Mouse (Mus musculus) kidney, embryonic 15.5 days (tissue): Measurements from ENCODE around the gene Itgb6. TPM values are rescaled to one million over a fixed set of nuclear protein-coding genes. Genes with fewer than 3 reads are reported as not detected.

Experiments used
- ATAC-seq: fragments of 200-750 bp; cut with Nextera tagmentation; replicated peaks from 2 replicates; pipeline ENCODE4 v1.8.0; 2017; ENCODE audit warnings: moderate TSS enrichment; ENCODE audit not compliant: low FRiP score
- H3K27ac ChIP-seq: fragments of 300-500 bp; sonication (generic); 2 replicates; pipeline ENCODE4 v1.5.1; 2015; ENCODE audit warnings: mild to moderate bottlenecking, inconsistent platforms
- H3K27me3 ChIP-seq: fragments of 300-500 bp; sonication (generic); 2 replicates; pipeline ENCODE4 v1.6.1; 2015; ENCODE audit warnings: inconsistent platforms
- H3K36me3 ChIP-seq: fragments of 300-500 bp; sonication (generic); 2 replicates; pipeline ENCODE4 v1.6.1; 2015; ENCODE audit warnings: inconsistent platforms
- H3K4me1 ChIP-seq: fragments of 300-500 bp; sonication (generic); 2 replicates; pipeline ENCODE4 v1.6.1; 2015; ENCODE audit warnings: inconsistent platforms
- H3K4me2 ChIP-seq: fragments of 300-500 bp; sonication (generic); 2 replicates; pipeline ENCODE4 v1.6.1; 2015; ENCODE audit warnings: moderate library complexity, mild to moderate bottlenecking, inconsistent platforms
- H3K4me3 ChIP-seq: fragments of 300-500 bp; sonication (generic); replicated peaks from 2 replicates; pipeline ENCODE4 v1.5.1; 2015; ENCODE audit warnings: mild to moderate bottlenecking, inconsistent platforms
- H3K9ac ChIP-seq: fragments of 300-500 bp; sonication (generic); 2 replicates; pipeline ENCODE4 v1.6.1; 2015; ENCODE audit warnings: mild to moderate bottlenecking, inconsistent platforms
- H3K9me3 ChIP-seq: fragments of 300-500 bp; sonication (generic); replicated peaks from 2 replicates; pipeline ENCODE4 v1.6.1; 2016; ENCODE audit warnings: inconsistent platforms
- WGBS: fragments of 180-500 bp; shearing (Covaris S2); methylation state at CpG from one replicate; pipeline ENCODE4 v1.1.7; 2015; ENCODE audit warnings: mixed read lengths; 5-methylcytosine and 5-hydroxymethylcytosine counted together
- polyA plus RNA-seq: library from polyadenylated mRNA; unstranded; fragments of >200 nt; fragmentation: Nextera tagmentation; extraction: Ambion mirVana; gene quantifications from 2 replicates; pipeline ENCODE4 v1.2.1, GENCODE M21; 2015

The Itgb6 gene
- 16.2 and 16.9 TPM in 2 replicates for polyA plus RNA-seq

DNA sequence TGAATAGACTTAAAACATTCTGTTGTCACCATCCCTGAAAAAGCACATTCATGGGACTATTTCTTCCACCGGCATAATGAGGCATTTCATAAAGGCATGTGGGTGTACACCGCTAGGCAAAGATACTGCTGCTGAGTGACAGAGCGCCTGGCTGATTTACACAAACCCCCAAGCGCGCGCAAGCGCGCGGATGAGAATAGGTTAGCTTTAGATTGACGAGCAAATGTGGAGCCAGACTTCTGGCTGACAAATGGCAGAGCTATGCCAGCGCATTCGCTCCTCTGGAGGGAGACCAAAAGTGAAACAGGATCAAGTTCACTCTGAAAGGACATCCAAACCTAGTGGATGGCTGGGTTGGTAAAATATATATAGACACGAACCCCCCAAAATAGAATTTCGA is at the start of gene Itgb6:
Gene Itgb6, minus strand, starts transcription at position 130 of the 400 bp plus-strand sequence.
- no peak within 1 kb of the TSS for H3K4me3 ChIP-seq
- 0 out of 2 replicates have a peak, but pooled peaks have one; percentile 18 for ATAC-seq
- H3K4me1 ChIP-seq: peaks cover 20% of the 10 kb centered on the region
- 71% methylated on average over 14 of the region's 14 CpGs for WGBS
- no peak within 1 kb of the TSS for H3K27ac ChIP-seq
- no peaks in the 10 kb centered on the region for H3K36me3 ChIP-seq
- no peak within 1 kb of the TSS for H3K4me2 ChIP-seq
- H3K9ac ChIP-seq: no peak within 1 kb of the TSS
- no peaks in the 10 kb centered on the region for H3K9me3 ChIP-seq
- no peaks in the 10 kb centered on the region for H3K27me3 ChIP-seq

DNA sequence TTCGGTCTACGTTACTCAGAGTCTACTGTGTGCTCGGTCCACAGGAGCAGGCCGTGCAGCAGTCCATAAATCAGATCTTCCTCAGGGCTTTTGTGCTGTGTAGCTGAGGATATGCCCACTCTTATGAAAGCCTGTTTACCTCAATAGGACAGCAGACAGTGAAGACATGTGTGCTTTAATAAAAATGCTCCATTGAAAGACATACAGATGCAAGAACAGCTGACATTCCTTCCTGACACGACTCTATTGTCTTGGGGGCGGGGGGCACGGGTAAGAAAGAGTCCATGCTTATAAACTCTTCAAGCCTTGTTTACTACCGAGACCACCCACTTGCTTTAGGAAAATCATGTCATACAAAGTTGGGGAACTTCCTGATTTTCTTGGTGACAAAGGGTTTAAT is 44.0 kb upstream of the Itgb6 start:
- no peak overlapping the region for H3K27ac ChIP-seq
- ATAC-seq: no peak
- no peaks in the 10 kb centered on the region for H3K4me1 ChIP-seq
- 72% methylated on average over 8 of the region's 8 CpGs for WGBS
- H3K9ac ChIP-seq: no peak overlapping the region
- no peaks in the 10 kb centered on the region for H3K27me3 ChIP-seq
- H3K36me3 ChIP-seq: peaks cover 76% of the 10 kb centered on the region
- no peak overlapping the region for H3K4me3 ChIP-seq
- no peaks in the 10 kb centered on the region for H3K9me3 ChIP-seq
- no peak overlapping the region for H3K4me2 ChIP-seq

DNA sequence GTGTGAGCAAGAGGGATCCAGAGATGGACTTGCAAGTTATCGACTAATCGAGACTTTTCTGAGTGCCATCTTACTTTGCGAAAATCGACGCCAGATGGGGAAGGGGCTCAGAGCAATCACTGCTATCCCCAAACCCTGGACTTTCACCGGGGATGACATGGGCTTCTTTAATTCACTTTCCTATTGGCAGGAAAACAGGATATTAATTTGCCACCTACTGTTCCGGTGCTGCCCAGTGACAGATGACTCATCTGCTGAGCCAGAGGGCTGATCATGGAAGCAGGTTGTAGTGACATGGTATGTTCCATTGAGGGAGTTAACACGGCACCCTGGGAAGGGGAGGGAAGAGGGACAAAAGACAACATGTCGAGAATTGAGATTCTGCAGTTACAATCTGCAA is 33.8 kb upstream of the Itgb6 start:
- no peak overlapping the region for H3K4me3 ChIP-seq
- no peak for ATAC-seq
- WGBS: 85% methylated on average over 9 of the region's 9 CpGs
- H3K9ac ChIP-seq: no peak overlapping the region
- H3K4me1 ChIP-seq: no peaks in the 10 kb centered on the region
- no peak overlapping the region for H3K4me2 ChIP-seq
- H3K9me3 ChIP-seq: no peaks in the 10 kb centered on the region
- no peaks in the 10 kb centered on the region for H3K27me3 ChIP-seq
- H3K36me3 ChIP-seq: peaks cover 74% of the 10 kb centered on the region
- no peak overlapping the region for H3K27ac ChIP-seq

DNA sequence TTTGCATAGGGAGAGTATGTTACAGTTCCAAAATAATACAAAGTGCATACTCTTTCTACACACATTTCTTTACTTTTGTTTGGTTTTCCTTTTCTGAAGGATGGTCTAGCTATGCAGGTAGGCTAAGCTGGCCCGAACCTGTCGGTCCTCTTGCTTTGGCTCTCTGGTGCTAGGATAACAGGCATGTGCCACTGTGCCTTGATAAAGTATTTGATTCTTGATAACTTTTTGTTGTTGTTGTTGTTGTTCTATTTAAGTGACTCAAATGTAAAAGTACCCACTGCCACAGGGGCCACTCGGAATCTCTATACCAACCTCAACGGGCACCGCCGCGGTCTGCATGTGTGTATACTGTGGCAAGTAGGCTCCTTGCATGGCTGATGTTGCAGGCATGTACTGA is 32.7 kb upstream of the Itgb6 start:
- WGBS: 98% methylated on average over 7 of the region's 7 CpGs
- no peak for ATAC-seq
- no peak overlapping the region for H3K27ac ChIP-seq
- H3K4me2 ChIP-seq: no peak overlapping the region
- no peaks in the 10 kb centered on the region for H3K9me3 ChIP-seq
- H3K27me3 ChIP-seq: no peaks in the 10 kb centered on the region
- peaks cover 65% of the 10 kb centered on the region for H3K36me3 ChIP-seq
- H3K4me3 ChIP-seq: no peak overlapping the region
- H3K4me1 ChIP-seq: no peaks in the 10 kb centered on the region
- no peak overlapping the region for H3K9ac ChIP-seq

DNA sequence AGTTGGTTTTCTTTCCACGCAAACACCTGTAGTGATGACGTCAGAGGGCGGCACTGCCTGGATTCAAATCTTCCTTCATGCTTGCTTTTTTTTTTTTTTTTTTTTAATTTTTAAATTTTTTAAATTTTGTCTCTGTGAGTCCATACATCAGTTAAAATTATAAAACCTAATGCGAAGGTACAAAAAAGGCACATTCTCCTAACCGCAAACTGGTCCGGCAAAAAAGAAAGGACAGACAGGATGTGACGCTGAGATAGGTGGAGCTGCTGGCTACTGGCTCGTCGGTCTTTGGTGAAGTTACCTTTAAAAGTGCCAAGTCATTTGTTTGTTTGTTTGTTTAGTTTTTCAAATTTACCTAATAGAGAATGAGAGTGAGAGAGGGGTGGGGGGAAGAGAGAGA is 28.8 kb upstream of the Itgb6 start:
- H3K9me3 ChIP-seq: no peaks in the 10 kb centered on the region
- no peak overlapping the region for H3K9ac ChIP-seq
- H3K27me3 ChIP-seq: no peaks in the 10 kb centered on the region
- peaks cover 6% of the 10 kb centered on the region; the same call in 1 of the 2 replicates for H3K4me1 ChIP-seq
- H3K4me2 ChIP-seq: no peak overlapping the region
- H3K36me3 ChIP-seq: peaks cover 52% of the 10 kb centered on the region
- no peak overlapping the region for H3K4me3 ChIP-seq
- 95% methylated on average over 9 of the region's 9 CpGs for WGBS
- ATAC-seq: no peak
- no peak overlapping the region for H3K27ac ChIP-seq

DNA sequence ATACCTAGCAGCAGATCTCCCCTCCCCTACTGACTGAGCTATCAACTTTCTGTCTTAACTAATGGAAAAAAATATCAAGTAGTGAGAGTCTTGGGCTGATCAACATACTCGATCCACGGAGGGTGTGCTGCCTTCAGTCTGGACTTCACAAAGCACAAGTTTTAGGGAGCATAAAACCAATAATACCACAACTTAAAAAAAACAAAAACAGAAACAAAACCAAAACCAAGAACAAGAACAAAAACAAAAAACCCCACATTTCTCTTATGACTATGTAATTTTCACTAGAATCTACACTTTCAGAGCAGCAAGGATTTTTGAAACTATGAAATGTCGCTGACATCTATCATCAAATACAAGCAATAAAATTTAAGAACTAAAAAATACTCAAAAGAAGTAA is 28.1 kb upstream of the Itgb6 start:
- Histone ChIP-seq H3K27ac (no peak overlapping the region), H3K4me1 (peaks cover 6% of the 10 kb centered on the region; the same call in 1 of the 2 replicates), H3K4me3 (no peak overlapping the region), H3K36me3 (peaks cover 45% of the 10 kb centered on the region), H3K9ac (no peak overlapping the region), H3K27me3 (no peaks in the 10 kb centered on the region), H3K4me2 (no peak overlapping the region), H3K9me3 (no peaks in the 10 kb centered on the region)
- WGBS: 91% methylated on average over 3 of the region's 3 CpGs
- ATAC-seq: no peak

DNA sequence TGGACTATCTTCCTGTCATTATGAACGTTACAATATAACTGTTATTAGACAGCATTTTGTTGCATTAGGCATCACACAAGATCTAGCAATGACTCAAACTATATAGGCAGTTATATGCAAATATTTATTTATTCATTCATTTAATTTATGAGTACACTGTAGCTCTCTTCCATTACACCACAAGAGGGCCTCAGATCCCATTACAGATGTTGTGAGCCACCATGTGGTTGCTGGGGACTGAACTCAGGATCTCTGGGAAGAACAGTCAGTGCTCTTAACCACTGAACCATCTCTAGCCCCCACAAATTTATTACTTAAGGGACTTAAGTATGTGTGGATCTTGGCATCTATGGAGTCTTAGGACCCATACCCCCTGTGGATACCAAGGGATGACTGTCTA is 26.1 kb upstream of the Itgb6 start:
- H3K36me3 ChIP-seq: peaks cover 26% of the 10 kb centered on the region; the same call in 1 of the 2 replicates
- H3K27me3 ChIP-seq: no peaks in the 10 kb centered on the region
- H3K9ac ChIP-seq: no peak overlapping the region
- 96% methylated on average over 1 of the region's 1 CpGs for WGBS
- no peak overlapping the region for H3K4me2 ChIP-seq
- no peak for ATAC-seq
- no peaks in the 10 kb centered on the region for H3K9me3 ChIP-seq
- H3K4me3 ChIP-seq: no peak overlapping the region
- peaks cover 6% of the 10 kb centered on the region; the same call in 1 of the 2 replicates for H3K4me1 ChIP-seq
- H3K27ac ChIP-seq: no peak overlapping the region

DNA sequence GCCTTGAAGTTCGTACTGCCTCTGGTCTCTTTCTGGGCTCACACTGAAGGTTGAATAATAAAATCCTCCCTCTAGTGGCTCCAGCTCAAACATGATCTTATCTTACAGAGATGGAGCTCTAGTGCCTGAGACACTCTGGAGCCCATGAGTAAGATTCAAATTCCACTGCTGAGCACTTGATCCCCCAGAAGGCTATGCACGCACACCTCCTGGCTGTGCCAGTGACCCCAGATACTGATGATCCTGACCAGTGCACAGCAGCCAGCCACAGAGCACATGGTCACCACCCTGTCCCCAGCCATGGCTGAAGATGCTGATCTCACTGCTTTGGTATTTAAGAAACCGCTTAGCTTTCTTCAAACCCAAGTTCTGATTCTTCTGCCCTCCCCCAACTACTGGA is 25.1 kb upstream of the Itgb6 start:
- peaks cover 6% of the 10 kb centered on the region; the same call in 1 of the 2 replicates for H3K4me1 ChIP-seq
- no peak overlapping the region for H3K9ac ChIP-seq

DNA sequence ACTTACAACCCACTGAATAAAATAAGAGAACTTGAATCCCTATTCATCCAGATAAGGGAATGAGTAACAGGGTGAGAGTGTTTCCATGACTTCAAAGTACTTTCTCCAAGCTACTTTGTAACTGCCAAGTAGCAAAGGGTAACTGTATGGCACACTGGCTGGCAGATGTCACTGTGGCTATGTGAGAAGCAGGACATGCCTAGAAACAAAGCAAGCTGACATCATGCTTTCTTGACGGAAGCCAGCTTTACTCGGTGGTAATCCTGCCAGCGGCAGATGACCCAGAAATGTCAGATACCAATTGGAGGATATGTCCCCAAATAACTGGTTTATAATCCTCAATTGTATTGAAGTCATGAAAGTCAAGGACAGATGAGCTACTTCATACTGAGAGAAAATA is 22.2 kb upstream of the Itgb6 start:
- Histone ChIP-seq H3K36me3 (peaks cover 10% of the 10 kb centered on the region; the same call in 1 of the 2 replicates), H3K27me3 (no peaks in the 10 kb centered on the region), H3K27ac (no peak overlapping the region), H3K9ac (no peak overlapping the region), H3K9me3 (no peaks in the 10 kb centered on the region), H3K4me2 (no peak overlapping the region), H3K4me3 (no peak overlapping the region), H3K4me1 (peaks cover 6% of the 10 kb centered on the region; the same call in 1 of the 2 replicates)
- ATAC-seq: no peak
- 80% methylated on average over 3 of the region's 3 CpGs for WGBS

More for the DNA sequence above, 25.1 kb upstream of the Itgb6 start:
- Histone ChIP-seq H3K9me3 (no peaks in the 10 kb centered on the region), H3K4me2 (no peak overlapping the region), H3K36me3 (peaks cover 17% of the 10 kb centered on the region; the same call in 1 of the 2 replicates), H3K4me3 (no peak overlapping the region), H3K27me3 (no peaks in the 10 kb centered on the region), H3K27ac (no peak overlapping the region)
- 58% methylated on average over 3 of the region's 3 CpGs for WGBS
- peak; percentile 79 for ATAC-seq

DNA sequence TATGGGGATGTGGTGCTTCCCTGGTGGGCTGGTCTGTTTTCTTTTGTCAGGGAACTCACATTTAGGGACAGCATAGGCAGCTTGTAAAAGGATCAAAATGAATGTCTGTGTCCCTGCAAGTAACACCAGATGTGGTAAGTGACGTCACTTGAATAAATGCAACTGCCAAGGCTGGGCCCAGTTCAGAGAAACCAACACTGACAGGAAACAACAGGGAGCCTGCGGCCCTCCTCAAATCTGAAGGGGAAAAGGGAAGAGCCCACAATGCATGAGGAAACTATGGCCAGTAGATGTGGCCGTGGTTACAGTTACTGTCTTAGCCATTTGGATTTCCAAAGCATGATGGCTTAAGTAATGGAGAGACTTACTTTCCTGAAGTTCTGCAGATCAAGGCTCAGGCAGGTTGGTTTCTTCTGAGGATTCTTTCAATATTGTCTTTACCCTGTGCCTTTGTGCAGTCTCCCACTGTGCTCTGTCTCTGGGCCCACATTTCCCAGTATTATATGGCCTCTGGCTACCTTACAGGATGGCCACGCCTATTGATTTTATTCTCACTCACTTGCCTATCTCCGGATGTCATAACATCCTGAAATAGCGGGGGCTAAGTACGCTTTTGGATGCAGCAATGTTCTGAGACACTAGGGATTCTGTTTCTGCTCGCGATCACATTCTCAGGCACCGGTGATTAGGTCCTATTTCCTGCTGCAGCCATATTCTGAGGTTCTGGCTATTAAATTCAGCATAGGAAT is 17.1 kb upstream of the Itgb6 start:
- Histone ChIP-seq H3K36me3 (no peaks in the 10 kb centered on the region), H3K4me2 (no peak overlapping the region), H3K9ac (no peak overlapping the region), H3K9me3 (no peaks in the 10 kb centered on the region), H3K27me3 (no peaks in the 10 kb centered on the region), H3K4me3 (no peak overlapping the region), H3K4me1 (0 out of 2 replicates have a peak, but pooled peaks cover 4% of the 10 kb centered on the region), H3K27ac (no peak overlapping the region)
- 74% methylated on average over 10 of the region's 10 CpGs for WGBS
- no peak for ATAC-seq

DNA sequence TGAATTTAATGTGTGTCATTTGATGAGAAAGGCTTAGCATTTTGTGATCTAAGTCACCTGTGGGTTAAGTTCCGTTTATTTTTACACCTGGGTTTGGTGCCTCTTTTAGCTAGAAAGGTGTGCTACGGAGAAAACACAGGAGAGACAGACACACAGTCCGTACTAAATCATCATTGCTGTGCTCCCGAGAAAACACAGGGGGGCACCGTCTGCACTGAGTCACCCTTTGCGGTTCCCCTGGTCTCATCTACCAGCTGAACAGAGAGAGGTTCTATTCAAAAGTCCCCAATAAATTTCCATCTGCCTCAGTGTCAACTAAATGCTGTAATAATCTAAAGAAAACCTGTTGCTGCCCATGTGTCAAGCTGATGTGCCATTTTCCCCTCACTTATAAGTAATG is 8.5 kb upstream of the Itgb6 start:
- Histone ChIP-seq H3K4me3 (no peak overlapping the region), H3K27ac (0 out of 2 replicates have a peak overlapping the region, but pooled peaks have one; percentile 37), H3K9me3 (no peaks in the 10 kb centered on the region), H3K36me3 (no peaks in the 10 kb centered on the region), H3K9ac (no peak overlapping the region), H3K4me2 (no peak overlapping the region), H3K4me1 (peaks cover 23% of the 10 kb centered on the region), H3K27me3 (no peaks in the 10 kb centered on the region)
- ATAC-seq: no peak
- 58% methylated on average over 6 of the region's 6 CpGs for WGBS

DNA sequence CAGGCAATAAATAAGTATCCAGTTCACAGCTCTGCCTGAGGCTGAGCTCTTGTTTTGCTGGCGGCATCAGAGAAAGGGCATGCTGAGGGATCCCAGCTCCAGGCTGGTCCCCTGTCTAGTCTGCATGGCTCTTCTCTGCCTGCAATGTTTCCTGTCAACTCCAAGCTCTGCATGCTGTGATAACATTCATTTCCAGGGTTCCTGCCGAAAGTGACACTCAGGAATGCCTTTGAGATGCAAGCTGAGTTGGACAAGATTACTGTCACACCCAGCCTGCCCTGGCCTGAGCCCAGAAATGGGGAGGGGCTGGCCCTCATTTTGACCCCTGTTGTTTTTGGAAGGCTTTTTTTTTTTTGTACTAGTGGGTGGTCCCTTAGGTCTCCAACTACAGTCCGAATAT is 7.6 kb upstream of the Itgb6 start:
- Histone ChIP-seq H3K27me3 (no peaks in the 10 kb centered on the region), H3K36me3 (no peaks in the 10 kb centered on the region), H3K4me2 (peak overlapping the region; percentile 37), H3K27ac (peak overlapping the region; percentile 76), H3K9me3 (no peaks in the 10 kb centered on the region), H3K4me1 (peaks cover 23% of the 10 kb centered on the region), H3K9ac (no peak overlapping the region), H3K4me3 (no peak overlapping the region)
- 12% methylated on average over 3 of the region's 3 CpGs for WGBS
- ATAC-seq: peak; percentile 80
